Mouse (Mus musculus) adrenal gland, postnatal 4 days (tissue): ENCODE results near the gene Cep250. TPM values are rescaled to one million over a fixed set of nuclear protein-coding genes. Genes with fewer than 3 reads are reported as not detected.
A peak's percentile ranks its signal among the peaks of the same experiment; 100 is the strongest.

Experiments used
- DNase-seq, 2 experiments: peaks; one replicate each; pipeline ENCODE4 v3.0.0; 2021 to 2022; ENCODE audit warnings: low spot score in 2 of 2, mixed read lengths in 2 of 2
- total RNA-seq, 2 experiments: library from RNA; stranded (reverse); gene quantifications; 2 replicates each; pipeline ENCODE4 v1.2.3; 2021

Cep250 gene
- total RNA-seq, 2 experiments from 2014 or later, result 26.8 to 29.9 TPM

DNA sequence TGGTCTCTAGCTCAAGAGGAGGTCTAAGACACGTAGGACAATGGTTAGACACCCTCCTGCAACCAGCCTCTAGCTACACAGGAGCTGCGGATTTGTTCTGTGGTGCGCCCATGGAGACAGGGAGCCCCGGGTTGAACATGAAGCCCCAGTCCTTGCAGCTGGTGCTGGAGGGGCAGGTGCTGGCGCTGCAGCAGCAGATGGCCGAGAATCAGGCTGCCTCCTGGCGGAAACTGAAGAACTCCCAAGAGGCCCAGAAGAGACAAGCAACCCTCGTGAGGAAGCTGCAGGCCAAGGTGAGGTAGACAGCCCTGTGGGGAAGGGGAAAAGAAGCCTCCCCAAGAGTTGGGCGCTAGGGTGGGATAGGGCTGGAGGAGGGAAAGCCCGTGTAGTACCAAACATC is 5.6 kb downstream of the Cep250 start:
- DNase-seq, result no peak

DNA sequence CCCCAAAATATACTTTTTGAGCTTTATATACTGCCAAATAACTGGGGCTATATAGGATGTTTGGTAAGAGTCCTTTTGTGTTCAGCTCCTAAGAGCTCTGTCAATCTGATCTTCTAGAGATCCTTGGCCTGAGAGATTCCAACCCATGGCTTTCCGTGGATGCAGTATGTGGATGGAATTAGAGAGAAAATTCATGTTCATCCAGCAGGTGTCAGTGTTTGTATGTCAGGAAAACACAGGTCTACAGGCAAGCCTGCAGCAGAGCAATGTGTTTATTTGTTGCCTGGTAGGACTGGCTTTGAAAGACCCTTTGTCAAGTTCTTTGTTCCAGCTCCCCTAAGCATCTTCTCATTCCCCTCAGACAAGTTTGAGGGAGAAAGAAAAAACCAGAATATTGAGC is 6.7 kb downstream of the Cep250 start:
- no peak for DNase-seq

GRCm38 (mm10) chr2:155973348-155973747 is 17.1 kb downstream of the Cep250 start:
- DNase-seq, result no peak

- no peak for DNase-seq
Measured at GRCm38 (mm10) chr2:155974087-155974731, 18.0 kb downstream of the Cep250 start.

DNA sequence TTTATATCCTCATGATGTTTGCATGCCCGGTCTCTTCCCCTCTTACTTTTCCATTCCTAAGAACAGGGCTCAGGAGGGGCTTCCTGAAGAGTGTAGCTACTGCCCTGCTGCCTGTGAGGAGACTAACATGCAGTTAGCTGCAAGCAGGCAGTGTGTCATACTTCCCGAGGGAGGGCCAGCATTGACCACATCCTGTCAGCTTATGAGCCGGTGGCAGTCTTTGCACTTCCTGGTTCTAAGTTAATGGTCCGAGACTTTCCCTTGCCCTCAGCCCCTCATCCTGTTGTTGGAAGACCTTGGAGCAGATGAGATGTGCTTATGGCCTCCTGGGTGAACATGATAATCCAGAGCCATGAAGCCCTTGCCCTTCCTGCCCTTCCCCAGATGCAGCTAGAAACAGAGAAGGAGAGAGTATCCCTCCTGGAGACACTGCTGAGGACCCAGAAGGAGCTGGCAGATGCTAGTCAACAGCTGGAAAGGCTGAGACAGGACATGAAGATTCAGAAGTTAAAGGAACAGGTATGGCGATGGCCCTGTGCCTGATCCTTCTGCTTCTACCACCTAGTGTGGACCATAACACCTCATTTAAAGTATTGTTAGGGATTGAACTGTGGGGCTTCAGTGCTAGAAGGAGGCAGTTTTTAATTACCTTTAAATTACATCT is 23.2 kb downstream of the Cep250 start:
- DNase-seq, result no peak

- DNase-seq, result no peak
Measured at GRCm38 (mm10) chr2:155985776-155986175, 29.5 kb downstream of the Cep250 start.

- no peak for DNase-seq
Measured at GRCm38 (mm10) chr2:155987131-155987530, 30.9 kb downstream of the Cep250 start.

- no peak for DNase-seq
Measured at GRCm38 (mm10) chr2:155989085-155989484, 32.8 kb downstream of the Cep250 start.

GRCm38 (mm10) chr2:155991151-155991550 is 34.9 kb downstream of the Cep250 start:
- no peak for DNase-seq

DNA sequence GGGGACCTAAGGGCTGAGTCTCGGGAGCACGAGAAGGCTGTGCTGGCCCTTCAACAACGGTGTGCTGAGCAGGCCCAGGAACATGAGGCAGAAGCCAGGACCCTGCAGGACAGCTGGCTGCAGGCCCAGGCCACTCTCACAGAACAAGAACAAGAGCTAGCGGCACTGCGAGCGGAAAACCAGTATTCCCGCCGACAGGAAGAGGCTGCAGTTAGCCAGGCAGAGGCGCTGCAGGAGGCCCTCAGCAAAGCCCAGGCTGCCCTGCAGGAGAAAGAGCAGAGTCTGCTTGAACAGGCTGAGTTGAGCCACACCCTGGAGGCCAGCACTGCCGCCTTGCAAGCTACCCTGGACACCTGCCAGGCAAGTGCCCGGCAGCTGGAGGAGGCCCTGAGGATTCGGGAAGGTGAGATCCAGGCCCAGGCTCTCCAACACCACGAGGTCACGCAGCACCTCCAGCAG is 35.6 kb downstream of the Cep250 start:
- no peak for DNase-seq

DNA sequence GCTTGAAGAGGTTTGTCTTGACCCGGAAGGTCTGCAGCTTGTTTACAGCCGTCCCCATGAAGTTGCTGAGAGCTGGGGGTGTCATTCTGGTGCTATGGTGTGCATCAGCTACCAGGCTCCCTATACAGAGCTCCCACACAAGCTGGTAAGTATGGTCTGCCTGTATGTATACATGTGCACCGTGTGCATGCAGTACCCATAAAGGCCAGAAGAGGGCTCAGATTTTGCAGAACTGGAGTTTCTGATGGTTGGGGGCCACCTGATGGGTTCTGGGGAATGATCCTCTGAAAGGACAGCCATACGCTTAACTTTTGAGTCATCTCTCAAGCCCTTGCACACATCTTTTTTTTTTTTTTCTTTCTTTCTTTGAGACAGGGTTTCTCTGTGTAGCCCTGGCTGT is 49.1 kb downstream of the Cep250 start:
- DNase-seq, result no peak

DNA sequence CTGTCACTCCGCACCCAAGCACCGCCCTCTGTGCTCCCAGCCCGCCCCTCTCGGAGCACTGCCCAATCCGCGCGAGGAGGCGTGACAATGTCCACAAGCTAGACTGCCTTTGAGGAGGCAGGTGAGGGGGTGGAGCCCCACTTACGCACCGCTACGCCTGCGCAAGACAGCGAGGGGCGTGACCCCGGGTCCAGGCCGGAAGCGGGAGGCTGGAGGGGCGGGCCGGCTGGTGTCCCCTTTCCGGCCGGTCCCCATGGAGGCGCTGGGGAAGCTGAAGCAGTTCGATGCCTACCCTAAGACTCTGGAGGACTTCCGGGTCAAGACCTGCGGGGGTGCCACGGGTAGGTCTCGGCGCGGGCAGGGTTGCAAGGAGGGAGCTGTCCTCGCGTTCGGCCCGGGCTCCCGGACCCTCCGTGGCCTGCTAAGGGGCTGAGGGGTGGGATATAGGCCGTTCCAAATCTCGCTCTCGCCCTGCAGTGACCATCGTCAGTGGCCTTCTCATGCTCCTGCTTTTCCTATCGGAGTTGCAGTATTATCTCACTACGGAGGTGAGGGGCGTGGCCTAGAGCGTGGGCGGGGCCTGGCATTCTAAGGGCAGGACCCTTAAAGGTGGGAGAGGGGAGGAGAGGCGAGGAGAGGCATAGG is 51.8 kb downstream of the Cep250 start, which contains the start of the genes 6430550D23Rik and Ergic3:
TSS of gene 6430550D23Rik (minus strand) at position 90 of the 645 bp plus-strand sequence.
TSS of gene Ergic3 (plus strand) at position 158 of the 645 bp plus-strand sequence.
- DNase-seq, result peak; percentile 97

DNA sequence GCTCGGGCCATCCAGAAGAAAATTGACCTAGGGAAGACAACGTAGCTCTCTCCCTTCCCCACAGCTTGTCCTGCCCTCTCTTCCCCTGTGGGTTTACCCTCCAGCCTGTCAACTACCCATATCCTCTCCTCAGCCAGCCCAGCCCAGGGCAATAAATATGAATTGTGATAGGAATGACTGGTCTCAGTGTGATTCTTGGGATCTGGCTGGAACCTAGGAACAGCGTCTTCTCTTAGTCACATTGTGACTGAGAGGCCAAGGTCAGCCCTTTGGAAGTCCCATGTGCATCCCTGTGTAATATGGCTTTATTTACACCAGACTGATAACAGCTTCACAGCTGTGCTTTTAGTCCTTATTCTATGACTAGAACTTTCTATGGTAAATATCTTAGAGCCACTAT is 61.8 kb downstream of the Cep250 start:
- no peak for DNase-seq

GRCm38 (mm10) chr2:156021219-156021618 is 65.0 kb downstream of the Cep250 start:
- DNase-seq, result no peak

GRCm38 (mm10) chr2:156021765-156022164 is 65.5 kb downstream of the Cep250 start:
- DNase-seq, result no peak

DNA sequence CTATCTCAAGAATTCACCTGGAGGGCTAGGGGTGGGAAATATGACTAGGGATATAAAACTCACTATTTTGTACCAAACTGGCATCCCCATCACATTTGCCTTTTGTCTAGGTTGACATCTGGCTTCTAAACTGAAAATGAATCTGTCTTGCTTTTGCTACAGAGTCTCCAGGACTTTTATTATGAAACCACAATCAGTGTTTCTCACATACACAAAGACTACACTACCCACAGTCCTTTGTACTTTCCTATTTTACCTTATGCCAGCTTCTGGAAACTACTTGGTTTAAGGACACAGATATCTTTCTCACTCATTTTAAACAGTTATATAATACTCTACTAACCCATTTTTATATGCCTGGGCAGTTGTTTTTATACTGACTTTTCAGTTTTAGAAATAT is 69.2 kb downstream of the Cep250 start:
- no peak for DNase-seq

DNA sequence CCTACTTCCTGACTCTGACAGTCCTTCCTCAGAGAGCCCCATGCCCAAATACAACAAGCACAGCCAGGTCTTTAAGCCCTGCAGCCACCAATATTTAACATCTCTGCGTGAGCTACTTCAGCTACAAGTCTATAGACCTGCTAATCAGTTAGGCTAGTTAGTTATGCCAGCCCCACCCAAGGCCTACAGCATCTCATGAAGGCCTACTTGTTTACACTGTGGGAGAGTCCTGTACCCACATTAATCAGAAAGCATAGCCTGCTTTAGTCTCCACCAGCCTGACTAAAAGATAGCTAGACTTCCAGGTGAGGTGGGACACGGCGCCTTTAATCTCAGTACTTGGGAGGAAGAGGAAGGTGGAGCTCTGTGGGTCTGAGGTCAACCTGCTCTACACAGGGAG is 83.1 kb downstream of the Cep250 start:
- DNase-seq, result no peak

- no peak for DNase-seq
Measured at GRCm38 (mm10) chr2:156042903-156043302, 86.6 kb downstream of the Cep250 start.

DNA sequence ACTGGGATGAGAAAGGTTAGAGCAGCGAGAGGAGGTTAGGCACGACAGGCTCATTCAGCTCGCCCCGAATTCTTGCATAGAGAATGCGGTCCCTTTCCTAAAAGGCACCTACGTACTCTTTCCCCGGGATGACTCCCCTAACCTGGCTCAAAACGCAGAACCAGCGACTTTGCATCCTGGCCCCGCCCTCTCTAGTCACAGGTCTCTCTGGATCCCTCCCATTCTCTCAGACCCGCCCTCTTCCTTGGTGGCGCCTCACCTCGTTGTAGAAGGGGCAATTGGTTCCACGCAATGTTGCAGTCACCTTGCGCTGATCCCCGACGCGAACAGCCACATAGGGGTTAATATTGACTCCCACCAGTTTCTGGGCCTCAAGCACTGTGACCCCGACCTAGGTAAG is 91.7 kb downstream of the Cep250 start:
- DNase-seq, result no peak
